In the genomic region with DNA sequence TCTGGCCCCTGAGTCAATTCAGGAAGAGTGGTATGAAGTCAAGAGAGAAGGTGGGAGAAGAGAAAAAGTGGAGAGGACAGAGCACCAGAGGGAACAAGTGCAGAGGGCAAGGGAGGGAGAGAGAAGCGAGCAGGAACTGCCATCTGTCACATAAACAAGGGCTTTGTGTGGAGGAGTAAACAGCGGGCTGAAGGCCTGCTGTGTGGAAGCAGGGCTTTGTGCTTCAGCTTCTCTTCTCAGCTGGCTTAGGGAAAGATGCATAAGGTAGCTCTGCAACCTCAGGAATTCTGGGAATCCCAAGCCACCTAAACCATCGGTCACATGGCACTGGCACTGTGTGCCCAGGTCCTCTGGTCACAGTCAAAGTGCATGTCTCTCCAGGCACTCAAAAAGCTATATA, we compare ENCODE assay signal across 10 mouse cellular contexts.
DNase-seq lines count a peak whose midpoint lies in the region; ATAC-seq and TF ChIP-seq lines count a peak whose summit lies in the region.
"Had no signal": no experiment of that assay in that cellular context is flagged by ENCODE, and none has a peak within 500 bp of the region (broad histone marks: within the 10 kb centered on the region; RNA-seq: fewer than 3 reads in every experiment).

No protein-coding gene starts in this region.

- H3K4me3 ChIP-seq in forebrain, embryonic 12.5 days (replicated peaks), result no peak overlapping the region
- H3K4me3 ChIP-seq in limb, embryonic 13.5 days, result no peak overlapping the region
- H3K4me3 ChIP-seq in intestine, postnatal 0 days (ENCODE audit: low read depth, low read length), result no peak overlapping the region
- H3K4me3 ChIP-seq: lung, embryonic 15.5 days had no signal

- H3K27ac ChIP-seq in forebrain, embryonic 12.5 days, result peak overlapping the region; percentile 65; the same call in 1 of the 2 replicates
- H3K27ac ChIP-seq in limb, embryonic 13.5 days, result peak overlapping the region; percentile 89
- no peak overlapping the region for H3K27ac ChIP-seq in intestine, postnatal 0 days (ENCODE audit: low read depth, low read length)
- H3K27ac ChIP-seq: lung, embryonic 15.5 days had no signal

- peak; percentile 94 for ATAC-seq in cerebellum, adult (ENCODE audit: insufficient number of reproducible peaks, low FRiP score, low TSS enrichment)
- ATAC-seq in forebrain, embryonic 12.5 days (ENCODE audit: low FRiP score), result peak; percentile 64; the same call in 1 of the 2 replicates
- no peak for ATAC-seq in limb, embryonic 13.5 days (ENCODE audit: low FRiP score, low read depth)
- no peak for ATAC-seq in intestine, postnatal 0 days

- 19% methylated on average over 3 of the region's 3 CpGs for WGBS in forebrain, embryonic 12.5 days
- WGBS in limb, embryonic 13.5 days, result 31% methylated on average over 3 of the region's 3 CpGs
- WGBS in intestine, postnatal 0 days, result 52% methylated on average over 3 of the region's 3 CpGs

- H3K36me3 ChIP-seq in forebrain, embryonic 12.5 days (replicated peaks), result no peaks in the 10 kb centered on the region
- H3K36me3 ChIP-seq in limb, embryonic 13.5 days, result no peaks in the 10 kb centered on the region
- H3K36me3 ChIP-seq in intestine, postnatal 0 days (ENCODE audit: control insufficient read depth, insufficient read depth), result no peaks in the 10 kb centered on the region
- H3K36me3 ChIP-seq: lung, embryonic 15.5 days had no signal

- no peak overlapping the region for H3K9ac ChIP-seq in forebrain, embryonic 12.5 days
- 0 out of 2 replicates have a peak overlapping the region, but pooled peaks have one; percentile 8 for H3K9ac ChIP-seq in limb, embryonic 13.5 days
- no peak overlapping the region for H3K9ac ChIP-seq in intestine, postnatal 0 days (ENCODE audit: low read depth, low read length)
- H3K9ac ChIP-seq: lung, embryonic 15.5 days had no signal

- H3K4me1 ChIP-seq in forebrain, embryonic 12.5 days, result peaks cover 15% of the 10 kb centered on the region
- H3K4me1 ChIP-seq in limb, embryonic 13.5 days, result peaks cover 51% of the 10 kb centered on the region
- H3K4me1 ChIP-seq in intestine, postnatal 0 days (replicated peaks; ENCODE audit: control insufficient read depth, insufficient read depth, low read length), result no peaks in the 10 kb centered on the region

- intact Hi-C loops in heart, postnatal 14 days (cut with DNase I), result no loop called here

- no peak for TF ChIP-seq CTCF in intestine, postnatal 0 days (IDR thresholded peaks at IDR 0.05; ENCODE audit: low read depth)

- no peak overlapping the region for H3K4me2 ChIP-seq in forebrain, embryonic 12.5 days
- H3K4me2 ChIP-seq in limb, embryonic 13.5 days (replicated peaks), result no peak overlapping the region
- H3K4me2 ChIP-seq in intestine, postnatal 0 days (replicated peaks; ENCODE audit: low read depth), result no peak overlapping the region
- H3K4me2 ChIP-seq: lung, embryonic 15.5 days had no signal

- DNase-seq in 3134 (ENCODE audit: extremely low read depth, insufficient read length, low spot score), result peak; percentile 43
- DNase-seq in adipocyte (ENCODE audit: low spot score), result no peak
- DNase-seq in heart, postnatal 14 days, result no peak
- no peak for DNase-seq in adrenal gland, postnatal 14 days
- DNase-seq: heart, postnatal 36 days had no signal

- no peaks in the 10 kb centered on the region for H3K27me3 ChIP-seq in forebrain, embryonic 12.5 days
- H3K27me3 ChIP-seq in limb, embryonic 13.5 days, result no peaks in the 10 kb centered on the region
- H3K27me3 ChIP-seq in intestine, postnatal 0 days (replicated peaks; ENCODE audit: control insufficient read depth, insufficient read depth, low read length), result no peaks in the 10 kb centered on the region
- H3K27me3 ChIP-seq: lung, embryonic 15.5 days had no signal

- H3K9me3 ChIP-seq in forebrain, embryonic 12.5 days, result no peaks in the 10 kb centered on the region
- H3K9me3 ChIP-seq in limb, embryonic 13.5 days, result no peaks in the 10 kb centered on the region
- H3K9me3 ChIP-seq in intestine, postnatal 0 days (ENCODE audit: control insufficient read depth), result no peaks in the 10 kb centered on the region
- H3K9me3 ChIP-seq: lung, embryonic 15.5 days had no signal

Comparison
In these comparisons a context has a peak if more than half of its experiments do, and no peak if none do; other contexts are left out.
1. ATAC-seq: peak in cerebellum, adult (single experiment) and forebrain, embryonic 12.5 days (single experiment); none in limb, embryonic 13.5 days (single experiment) and intestine, postnatal 0 days (single experiment).